Mouse (Mus musculus): Measurements from ENCODE around the gene Zc3h12d. TPM values are rescaled to one million over a fixed set of nuclear protein-coding genes. Genes with fewer than 3 reads are reported as not detected.
A peak's percentile ranks its signal among the peaks of the same experiment; 100 is the strongest.

Zc3h12d gene
- polyA plus RNA-seq, 1 experiment from 2014 or later = 0.25 TPM

- 66% methylated on average over 6 of the region's 6 CpGs for WGBS
- no peaks in the 10 kb centered on the region for H3K36me3 ChIP-seq (ENCODE audit: control insufficient read depth, insufficient read depth, low read length)
- H3K9ac ChIP-seq (ENCODE audit: low read depth, low read length) = no peak overlapping the region
- H3K4me3 ChIP-seq (ENCODE audit: low read depth, low read length) = no peak overlapping the region
- no peaks in the 10 kb centered on the region for H3K9me3 ChIP-seq (replicated peaks; ENCODE audit: control insufficient read depth, low read length, poor library complexity, severe bottlenecking)
- no peak overlapping the region for H3K4me2 ChIP-seq (ENCODE audit: low read length)
- H3K27ac ChIP-seq (ENCODE audit: low read length) = no peak overlapping the region
- no peak for ATAC-seq
- H3K4me1 ChIP-seq (ENCODE audit: control insufficient read depth, insufficient read depth, low read length) = peaks cover 4% of the 10 kb centered on the region; the same call in 1 of the 2 replicates
- H3K27me3 ChIP-seq (ENCODE audit: control insufficient read depth, insufficient read depth, low read depth, low read length) = no peaks in the 10 kb centered on the region; the same call in 1 of the 2 replicates
Measured at GRCm38 (mm10) chr10:7864184-7864583, 31.9 kb downstream of the Zc3h12d start.

- no peak for ATAC-seq
- H3K27me3 ChIP-seq (ENCODE audit: control insufficient read depth, insufficient read depth, low read depth, low read length) = no peaks in the 10 kb centered on the region; the same call in 1 of the 2 replicates
- 83% methylated on average over 3 of the region's 3 CpGs for WGBS
- H3K4me3 ChIP-seq (ENCODE audit: low read depth, low read length) = no peak overlapping the region
- peaks cover 4% of the 10 kb centered on the region; the same call in 1 of the 2 replicates for H3K4me1 ChIP-seq (ENCODE audit: control insufficient read depth, insufficient read depth, low read length)
- H3K4me2 ChIP-seq (ENCODE audit: low read length) = no peak overlapping the region
- no peak overlapping the region for H3K9ac ChIP-seq (ENCODE audit: low read depth, low read length)
- no peaks in the 10 kb centered on the region for H3K36me3 ChIP-seq (ENCODE audit: control insufficient read depth, insufficient read depth, low read length)
- no peak overlapping the region for H3K27ac ChIP-seq (ENCODE audit: low read length)
- no peaks in the 10 kb centered on the region for H3K9me3 ChIP-seq (replicated peaks; ENCODE audit: control insufficient read depth, low read length, poor library complexity, severe bottlenecking)
Measured at GRCm38 (mm10) chr10:7864806-7865205, 32.5 kb downstream of the Zc3h12d start.

GRCm38 (mm10) chr10:7866762-7867665, 34.7 kb downstream of the Zc3h12d start:
- Histone ChIP-seq H3K27me3 (ENCODE audit: control insufficient read depth, insufficient read depth, low read depth, low read length) (no peaks in the 10 kb centered on the region; the same call in 1 of the 2 replicates), H3K9me3 (replicated peaks; ENCODE audit: control insufficient read depth, low read length, poor library complexity, severe bottlenecking) (no peaks in the 10 kb centered on the region), H3K4me2 (ENCODE audit: low read length) (peak overlapping the region; percentile 76), H3K4me1 (ENCODE audit: control insufficient read depth, insufficient read depth, low read length) (peaks cover 4% of the 10 kb centered on the region; the same call in 1 of the 2 replicates), H3K27ac (ENCODE audit: low read length) (no peak overlapping the region), H3K36me3 (ENCODE audit: control insufficient read depth, insufficient read depth, low read length) (no peaks in the 10 kb centered on the region), H3K4me3 (ENCODE audit: low read depth, low read length) (peak overlapping the region; percentile 37), H3K9ac (ENCODE audit: low read depth, low read length) (peak overlapping the region; percentile 64)
- 16% methylated on average over 49 of the region's 50 CpGs for WGBS
- ATAC-seq = no peak; the same call in none of the 2 replicates

- Histone ChIP-seq H3K9me3 (replicated peaks; ENCODE audit: control insufficient read depth, low read length, poor library complexity, severe bottlenecking) (no peaks in the 10 kb centered on the region), H3K4me1 (ENCODE audit: control insufficient read depth, insufficient read depth, low read length) (peaks cover 4% of the 10 kb centered on the region; the same call in 1 of the 2 replicates), H3K27ac (ENCODE audit: low read length) (no peak overlapping the region), H3K9ac (ENCODE audit: low read depth, low read length) (peak overlapping the region; percentile 64), H3K4me3 (ENCODE audit: low read depth, low read length) (peak overlapping the region; percentile 37), H3K4me2 (ENCODE audit: low read length) (peak overlapping the region; percentile 76), H3K36me3 (ENCODE audit: control insufficient read depth, insufficient read depth, low read length) (no peaks in the 10 kb centered on the region), H3K27me3 (ENCODE audit: control insufficient read depth, insufficient read depth, low read depth, low read length) (no peaks in the 10 kb centered on the region; the same call in 1 of the 2 replicates)
- 18% methylated on average over 21 of the region's 21 CpGs for WGBS
- ATAC-seq = no peak
Measured at GRCm38 (mm10) chr10:7867666-7868030, 35.4 kb downstream of the Zc3h12d start.

- WGBS = 55% methylated on average over 8 of the region's 8 CpGs
- H3K27me3 ChIP-seq (ENCODE audit: control insufficient read depth, insufficient read depth, low read depth, low read length) = no peaks in the 10 kb centered on the region; the same call in 1 of the 2 replicates
- H3K4me2 ChIP-seq (ENCODE audit: low read length) = no peak overlapping the region
- no peak for ATAC-seq
- H3K4me1 ChIP-seq (ENCODE audit: control insufficient read depth, insufficient read depth, low read length) = peaks cover 4% of the 10 kb centered on the region; the same call in 1 of the 2 replicates
- H3K36me3 ChIP-seq (ENCODE audit: control insufficient read depth, insufficient read depth, low read length) = no peaks in the 10 kb centered on the region
- no peak overlapping the region for H3K4me3 ChIP-seq (ENCODE audit: low read depth, low read length)
- H3K9me3 ChIP-seq (replicated peaks; ENCODE audit: control insufficient read depth, low read length, poor library complexity, severe bottlenecking) = no peaks in the 10 kb centered on the region
- H3K27ac ChIP-seq (ENCODE audit: low read length) = no peak overlapping the region
- no peak overlapping the region for H3K9ac ChIP-seq (ENCODE audit: low read depth, low read length)
Measured at GRCm38 (mm10) chr10:7869746-7870145, 37.5 kb downstream of the Zc3h12d start.

- ATAC-seq = no peak
- H3K27me3 ChIP-seq (ENCODE audit: control insufficient read depth, insufficient read depth, low read depth, low read length) = no peaks in the 10 kb centered on the region; the same call in 1 of the 2 replicates
- no peak overlapping the region for H3K27ac ChIP-seq (ENCODE audit: low read length)
- H3K4me3 ChIP-seq (ENCODE audit: low read depth, low read length) = no peak overlapping the region
- peaks cover 4% of the 10 kb centered on the region; the same call in 1 of the 2 replicates for H3K4me1 ChIP-seq (ENCODE audit: control insufficient read depth, insufficient read depth, low read length)
- no peaks in the 10 kb centered on the region for H3K36me3 ChIP-seq (ENCODE audit: control insufficient read depth, insufficient read depth, low read length)
- WGBS = 66% methylated on average over 11 of the region's 11 CpGs
- no peak overlapping the region for H3K4me2 ChIP-seq (ENCODE audit: low read length)
- no peak overlapping the region for H3K9ac ChIP-seq (ENCODE audit: low read depth, low read length)
- no peaks in the 10 kb centered on the region for H3K9me3 ChIP-seq (replicated peaks; ENCODE audit: control insufficient read depth, low read length, poor library complexity, severe bottlenecking)
Measured at GRCm38 (mm10) chr10:7870571-7871315, 38.5 kb downstream of the Zc3h12d start.

GRCm38 (mm10) chr10:7871381-7872020, 39.2 kb downstream of the Zc3h12d start:
- no peak overlapping the region for H3K4me2 ChIP-seq (ENCODE audit: low read length)
- H3K9me3 ChIP-seq (replicated peaks; ENCODE audit: control insufficient read depth, low read length, poor library complexity, severe bottlenecking) = no peaks in the 10 kb centered on the region
- no peaks in the 10 kb centered on the region for H3K36me3 ChIP-seq (ENCODE audit: control insufficient read depth, insufficient read depth, low read length)
- H3K27me3 ChIP-seq (ENCODE audit: control insufficient read depth, insufficient read depth, low read depth, low read length) = no peaks in the 10 kb centered on the region; the same call in 1 of the 2 replicates
- no peak overlapping the region for H3K27ac ChIP-seq (ENCODE audit: low read length)
- 90% methylated on average over 5 of the region's 5 CpGs for WGBS
- H3K4me1 ChIP-seq (ENCODE audit: control insufficient read depth, insufficient read depth, low read length) = peaks cover 4% of the 10 kb centered on the region; the same call in 1 of the 2 replicates
- H3K4me3 ChIP-seq (ENCODE audit: low read depth, low read length) = no peak overlapping the region
- H3K9ac ChIP-seq (ENCODE audit: low read depth, low read length) = no peak overlapping the region
- ATAC-seq = no peak

GRCm38 (mm10) chr10:7874194-7874593, 41.9 kb downstream of the Zc3h12d start:
- WGBS = 85% methylated on average over 7 of the region's 7 CpGs
- ATAC-seq = no peak

More at GRCm38 (mm10) chr10:7874194-7874593, 41.9 kb downstream of the Zc3h12d start:
- Histone ChIP-seq H3K36me3 (ENCODE audit: control insufficient read depth, insufficient read depth, low read length) (no peaks in the 10 kb centered on the region), H3K4me1 (ENCODE audit: control insufficient read depth, insufficient read depth, low read length) (no peaks in the 10 kb centered on the region), H3K4me3 (ENCODE audit: low read depth, low read length) (no peak overlapping the region), H3K9ac (ENCODE audit: low read depth, low read length) (no peak overlapping the region), H3K4me2 (ENCODE audit: low read length) (no peak overlapping the region), H3K27ac (ENCODE audit: low read length) (no peak overlapping the region), H3K9me3 (replicated peaks; ENCODE audit: control insufficient read depth, low read length, poor library complexity, severe bottlenecking) (no peaks in the 10 kb centered on the region), H3K27me3 (ENCODE audit: control insufficient read depth, insufficient read depth, low read depth, low read length) (no peaks in the 10 kb centered on the region)
